Mouse (Mus musculus) mature B cell (primary cell): ENCODE results near the gene Psmd14.

ENCODE experiments used
- in situ Hi-C: fragments of 300-500 bp; cut with MboI; formaldehyde crosslinking; loops from 2 replicates; pipeline ENCODE4 v1.14.3; 2019

The Psmd14 gene

GRCm38 (mm10) chr2:61711108-61712040, at the start of gene Psmd14:
Gene Psmd14 (plus strand): TSS chr2:61711694.
- in situ Hi-C loops, result no loop called here

- in situ Hi-C loops, result no loop called here
These were observed 48.7 kb upstream of the Psmd14 start for GRCm38 (mm10) chr2:61662833-61663232.

GRCm38 (mm10) chr2:61663573-61664241, 47.8 kb upstream of the Psmd14 start:
- in situ Hi-C loops, result no loop called here

GRCm38 (mm10) chr2:61667420-61667819, 44.1 kb upstream of the Psmd14 start:
- in situ Hi-C loops, result no loop called here

- in situ Hi-C loops, result no loop called here
These were observed 43.2 kb upstream of the Psmd14 start for GRCm38 (mm10) chr2:61668260-61668659.

GRCm38 (mm10) chr2:61674555-61674954, 36.9 kb upstream of the Psmd14 start:
- in situ Hi-C loops, result no loop called here

- in situ Hi-C loops, result no loop called here
These were observed 29.9 kb upstream of the Psmd14 start for GRCm38 (mm10) chr2:61681572-61681971.

GRCm38 (mm10) chr2:61686533-61686932, 25.0 kb upstream of the Psmd14 start:
- in situ Hi-C loops, result no loop called here

- in situ Hi-C loops, result no loop called here
These were observed 22.4 kb upstream of the Psmd14 start for GRCm38 (mm10) chr2:61689086-61689485.

- in situ Hi-C loops, result no loop called here
These were observed 1.9 kb upstream of the Psmd14 start for GRCm38 (mm10) chr2:61709570-61709969.

- in situ Hi-C loops, result no loop called here
These were observed 1.0 kb downstream of the Psmd14 start for GRCm38 (mm10) chr2:61712526-61712925.

- in situ Hi-C loops, result no loop called here
These were observed 11.0 kb downstream of the Psmd14 start for GRCm38 (mm10) chr2:61722401-61722982.

GRCm38 (mm10) chr2:61732802-61733486, 21.4 kb downstream of the Psmd14 start:
- in situ Hi-C loops, result no loop called here

GRCm38 (mm10) chr2:61734175-61734574, 22.7 kb downstream of the Psmd14 start:
- in situ Hi-C loops, result no loop called here

GRCm38 (mm10) chr2:61746051-61746450, 34.6 kb downstream of the Psmd14 start:
- in situ Hi-C loops, result no loop called here

- in situ Hi-C loops, result no loop called here
These were observed 35.1 kb downstream of the Psmd14 start for GRCm38 (mm10) chr2:61746580-61746979.

- in situ Hi-C loops, result no loop called here
These were observed 35.9 kb downstream of the Psmd14 start for GRCm38 (mm10) chr2:61747411-61747810.

- in situ Hi-C loops, result no loop called here
These were observed 39.2 kb downstream of the Psmd14 start for GRCm38 (mm10) chr2:61750702-61751101.

- in situ Hi-C loops, result no loop called here
These were observed 39.8 kb downstream of the Psmd14 start for GRCm38 (mm10) chr2:61751286-61751685.

- in situ Hi-C loops, result no loop called here
These were observed 40.9 kb downstream of the Psmd14 start for GRCm38 (mm10) chr2:61752362-61752761.

GRCm38 (mm10) chr2:61754989-61755388, 43.5 kb downstream of the Psmd14 start:
- in situ Hi-C loops, result no loop called here

GRCm38 (mm10) chr2:61759234-61759855, 47.9 kb downstream of the Psmd14 start:
- in situ Hi-C loops, result no loop called here
